Mouse (Mus musculus) CH12.LX (cell line): ENCODE measurements around the gene Tspan4. TPM values are rescaled to one million over a fixed set of nuclear protein-coding genes. Genes with fewer than 3 reads are reported as not detected.
A peak's percentile ranks its signal among the peaks of the same experiment; 100 is the strongest.

Experiments used
- DNase-seq: peaks from one replicate; pipeline ENCODE4 v3.0.0-alpha.2; 2013; ENCODE audit errors: extremely low read depth
- H3K27ac ChIP-seq: 2 replicates; pipeline ENCODE4 v1.5.1; 2012; ENCODE audit warnings: low read depth, mild to moderate bottlenecking, control low read depth, moderate library complexity; ENCODE audit not compliant: insufficient read depth
- H3K27me3 ChIP-seq: replicated peaks from 2 replicates; pipeline ENCODE3; 2012; ENCODE audit warnings: inconsistent platforms
- H3K36me3 ChIP-seq, 2 experiments: replicated peaks in 1 of 2; 2 replicates each; pipeline versions ENCODE3 to v1.6.1; 2012; ENCODE audit warnings: inconsistent platforms in 1 of 2, low read length in 1 of 2, mild to moderate bottlenecking in 1 of 2, mixed read lengths in 1 of 2, moderate library complexity in 1 of 2; ENCODE audit not compliant: control insufficient read depth in 1 of 2, insufficient read depth in 1 of 2
- H3K4me1 ChIP-seq, 2 experiments: 2 replicates each; pipeline ENCODE4 v1.6.1; 2012; ENCODE audit warnings: inconsistent platforms in 1 of 2, moderate library complexity in 1 of 2; ENCODE audit not compliant: insufficient read depth in 2 of 2, control insufficient read depth in 1 of 2
- H3K4me2 ChIP-seq: 2 replicates; pipeline ENCODE4 v1.6.1; 2012; ENCODE audit warnings: low read depth, mild to moderate bottlenecking, control low read depth; ENCODE audit not compliant: poor library complexity, insufficient read depth, severe bottlenecking
- H3K4me3 ChIP-seq, 3 experiments: fragments of 150-350 bp in 1 of 3; sonication (generic) in 1 of 3; replicated peaks in 1 of 3; 2 replicates each; pipeline versions ENCODE3 to v1.5.1; 2011 to 2012; ENCODE audit warnings: low read depth in 2 of 3, low read length in 2 of 3, mild to moderate bottlenecking in 2 of 3, moderate library complexity in 2 of 3, control low read depth in 1 of 3, improper control_type of control experiment in 1 of 3, inconsistent platforms in 1 of 3, mixed read lengths in 1 of 3; ENCODE audit not compliant: poor library complexity in 1 of 3
- H3K79me2 ChIP-seq: replicated peaks from 2 replicates; pipeline ENCODE4 v1.6.1; 2012; ENCODE audit warnings: mild to moderate bottlenecking, moderate library complexity; ENCODE audit not compliant: control insufficient read depth, poor library complexity, insufficient read depth, severe bottlenecking; ENCODE audit errors: extremely low read depth
- H3K9ac ChIP-seq: 2 replicates; pipeline ENCODE4 v1.6.1; 2012; ENCODE audit warnings: low read depth, mild to moderate bottlenecking, control low read depth, moderate library complexity; ENCODE audit not compliant: insufficient read depth
- H3K9me3 ChIP-seq: replicated peaks from 2 replicates; pipeline ENCODE3; 2012; ENCODE audit warnings: low read length, inconsistent platforms, mixed read lengths
- BHLHE40 ChIP-seq: IDR thresholded peaks from 2 replicates; pipeline ENCODE4 v1.6.1; 2011; ENCODE audit warnings: mild to moderate bottlenecking, low read depth, low read length, improper control_type of control experiment
- CHD1 ChIP-seq: IDR thresholded peaks from 2 replicates; pipeline ENCODE4 v1.6.1; 2012; ENCODE audit warnings: low read depth, low read length, improper control_type of control experiment, inconsistent platforms
- ELF1 ChIP-seq: IDR thresholded peaks from 2 replicates; pipeline ENCODE4 v1.6.1; 2014; ENCODE audit warnings: low read depth, mild to moderate bottlenecking, inconsistent platforms, low read length, improper control_type of control experiment
- ETS1 ChIP-seq: conservative IDR thresholded peaks from 2 replicates; pipeline ENCODE4 v1.6.1; 2012; ENCODE audit warnings: low read depth, mild to moderate bottlenecking, inconsistent platforms, low read length, improper control_type of control experiment, moderate library complexity
- GABPA ChIP-seq: IDR thresholded peaks from 2 replicates; pipeline ENCODE4 v1.6.1; 2012; ENCODE audit warnings: low read depth, low read length, improper control_type of control experiment, inconsistent platforms; ENCODE audit not compliant: insufficient replicate concordance
- KAT2A ChIP-seq: IDR thresholded peaks from 2 replicates; pipeline ENCODE4 v1.6.1; 2012; ENCODE audit warnings: low read length, improper control_type of control experiment, inconsistent platforms; ENCODE audit not compliant: insufficient replicate concordance
- MAFK ChIP-seq: IDR thresholded peaks from 2 replicates; pipeline ENCODE4 v1.6.1; 2011; ENCODE audit warnings: low read length, improper control_type of control experiment; ENCODE audit not compliant: insufficient replicate concordance
- MAZ ChIP-seq: IDR thresholded peaks from 2 replicates; pipeline ENCODE4 v1.6.1; 2012; ENCODE audit warnings: low read depth, mild to moderate bottlenecking, inconsistent platforms, low read length, improper control_type of control experiment, moderate library complexity
- MYC ChIP-seq: IDR thresholded peaks from 2 replicates; pipeline ENCODE4 v1.6.1; 2011; ENCODE audit warnings: low read depth, mild to moderate bottlenecking, improper control_type of control experiment, low read length
- NELFE ChIP-seq: IDR thresholded peaks from 2 replicates; pipeline ENCODE4 v1.6.1; 2011; ENCODE audit warnings: low read depth, low read length, improper control_type of control experiment
- PAX5 ChIP-seq: IDR thresholded peaks from 2 replicates; pipeline ENCODE4 v1.6.1; 2012; ENCODE audit warnings: low read length, inconsistent platforms, mixed read lengths
- RCOR1 ChIP-seq: conservative IDR thresholded peaks from 2 replicates; pipeline ENCODE4 v1.6.1; 2012; ENCODE audit warnings: low read depth, mild to moderate bottlenecking, inconsistent platforms, low read length, improper control_type of control experiment
- SIN3A ChIP-seq: IDR thresholded peaks from 2 replicates; pipeline ENCODE4 v1.6.1; 2012; ENCODE audit warnings: low read length, improper control_type of control experiment, inconsistent platforms
- ZC3H11A ChIP-seq: IDR thresholded peaks from 2 replicates; pipeline ENCODE4 v1.6.1; 2012; ENCODE audit warnings: low read depth, mild to moderate bottlenecking, inconsistent platforms, low read length, improper control_type of control experiment
- ZKSCAN1 ChIP-seq: IDR thresholded peaks from 2 replicates; pipeline ENCODE4 v1.6.1; 2012; ENCODE audit warnings: low read depth, inconsistent platforms, low read length, improper control_type of control experiment, borderline replicate concordance
- dilution Hi-C: fragments of 300-500 bp; cut with MboI; formaldehyde crosslinking; loops from 2 replicates; pipeline ENCODE4 v1.14.3; 2020; ENCODE audit warnings: low sequenced_read_pairs; ENCODE audit not compliant: extremely low pct_unique_long_range_greater_than_20kb, extremely low pct_ligation_motif_present
- in situ Hi-C: fragments of 300-500 bp; cut with MboI; formaldehyde crosslinking; loops from 3 replicates; pipeline ENCODE4 v1.14.3; 2019; ENCODE audit warnings: low sequenced_read_pairs, low pct_ligation_motif_present, low pct_unique_long_range_greater_than_20kb, mixed read lengths
- polyA plus RNA-seq: library from polyadenylated mRNA; unstranded; fragments of >175 nt; gene quantifications from 2 replicates; pipeline ENCODE4 v1.2.1, GENCODE M21; 2012; ENCODE audit warnings: low read depth; ENCODE audit not compliant: insufficient read length
- total RNA-seq, 2 experiments: library from RNA; depleted of rRNA; stranded (reverse); fragments of 300-350 nt in 1 of 2; fragments of >200 nt in 1 of 2; gene quantifications; 2 replicates each; pipeline ENCODE4 v1.2.3; 2012 to 2014

Gene Tspan4
- total and polyA plus RNA-seq, 3 experiments, result 21.2 to 28.9 (median 28.4) TPM

GRCm38 (mm10) chr7:141441460-141441859 lies 33.6 kb upstream of the Tspan4 start:
- Histone ChIP-seq H3K9me3 (no peaks in the 10 kb centered on the region), H3K9ac (no peak overlapping the region), H3K4me3 (no peak overlapping the region), H3K4me1 (peaks cover 15 to 49% of the 10 kb centered on the region in 2 experiments), H3K4me2 (no peak overlapping the region), H3K27me3 (no peaks in the 10 kb centered on the region), H3K79me2 (peaks cover 12% of the 10 kb centered on the region), H3K27ac (no peak overlapping the region), H3K36me3 (peaks cover 43 to 53% of the 10 kb centered on the region in 2 experiments)
- in situ Hi-C loops (no loop called here), dilution Hi-C loops (no loop called here)
- DNase-seq, result no peak
- TF ChIP-seq GABPA, result no peak
- TF ChIP-seq ZKSCAN1, result no peak
- TF ChIP-seq RCOR1, result no peak
- no peak for TF ChIP-seq BHLHE40
- no peak for TF ChIP-seq MAZ
- TF ChIP-seq KAT2A, result no peak
- TF ChIP-seq CHD1, result no peak
- TF ChIP-seq ELF1, result no peak
- no peak for TF ChIP-seq ETS1
- no peak for TF ChIP-seq NELFE

GRCm38 (mm10) chr7:141442199-141442598 lies 32.8 kb upstream of the Tspan4 start:
- Histone ChIP-seq H3K4me1 (peaks cover 15 to 50% of the 10 kb centered on the region in 2 experiments), H3K36me3 (peaks cover 43 to 53% of the 10 kb centered on the region in 2 experiments), H3K27me3 (no peaks in the 10 kb centered on the region), H3K9ac (peak overlapping the region; percentile 62; the same call in 1 of the 2 replicates), H3K9me3 (no peaks in the 10 kb centered on the region), H3K27ac (no peak overlapping the region), H3K4me2 (peak overlapping the region; percentile 97), H3K4me3 (peak overlapping the region; percentile 64 to 91 (median 67)), H3K79me2 (peaks cover 10% of the 10 kb centered on the region; the same call in 1 of the 2 replicates)
- in situ Hi-C loops, result no loop called here
- TF ChIP-seq CHD1, result no peak
- no peak for TF ChIP-seq ETS1
- TF ChIP-seq ZKSCAN1, result no peak
- TF ChIP-seq KAT2A, result no peak
- TF ChIP-seq SIN3A, result no peak
- TF ChIP-seq MAFK, result no peak
- no peak for TF ChIP-seq ZC3H11A
- no peak for TF ChIP-seq NELFE
- TF ChIP-seq BHLHE40, result no peak
- TF ChIP-seq PAX5, result no peak
- no peak for TF ChIP-seq MYC
- DNase-seq, result no peak
- dilution Hi-C loops, result no loop called here
